Mouse (Mus musculus) liver, adult 2 months (tissue): ENCODE results near the gene Babam2. TPM values are rescaled to one million over a fixed set of nuclear protein-coding genes. Genes with fewer than 3 reads are reported as not detected.

ENCODE experiments used
- DNase-seq: peaks from one replicate; pipeline ENCODE4 v3.0.0-alpha.2; 2011; ENCODE audit warnings: low read depth, low spot score; ENCODE audit errors: extremely low read depth
- H3K27ac ChIP-seq: fragments of 200-500 bp; replicated peaks from 2 replicates; pipeline ENCODE4 v1.5.1; 2012; ENCODE audit warnings: low read depth, mild to moderate bottlenecking, control low read depth, inconsistent platforms, low read length; ENCODE audit not compliant: insufficient read depth
- H3K27me3 ChIP-seq: fragments of 200-500 bp; 2 replicates; pipeline ENCODE4 v1.6.1; 2012; ENCODE audit warnings: mild to moderate bottlenecking, moderate library complexity, low read length, inconsistent platforms; ENCODE audit not compliant: control insufficient read depth, insufficient read depth
- H3K36me3 ChIP-seq: fragments of 200-500 bp; 2 replicates; pipeline ENCODE4 v1.6.1; 2012; ENCODE audit warnings: low read length, inconsistent platforms; ENCODE audit not compliant: control insufficient read depth, insufficient read depth
- H3K4me1 ChIP-seq: fragments of 200-500 bp; 2 replicates; pipeline ENCODE4 v1.6.1; 2011; ENCODE audit warnings: low read length; ENCODE audit not compliant: control insufficient read depth, insufficient read depth
- H3K4me3 ChIP-seq: fragments of 200-500 bp; 2 replicates; pipeline ENCODE4 v1.5.1; 2011; ENCODE audit warnings: low read depth, mild to moderate bottlenecking, control low read depth, low read length, moderate library complexity; ENCODE audit not compliant: insufficient read depth
- H3K79me2 ChIP-seq: fragments of 200-500 bp; 2 replicates; pipeline ENCODE4 v1.6.1; 2012; ENCODE audit warnings: inconsistent platforms, mild to moderate bottlenecking, low read length, moderate library complexity; ENCODE audit not compliant: control insufficient read depth, insufficient read depth
- H3K9ac ChIP-seq: fragments of 200-500 bp; 2 replicates; pipeline ENCODE4 v1.6.1; 2012; ENCODE audit warnings: low read depth, mild to moderate bottlenecking, control low read depth, inconsistent platforms, low read length
- CTCF ChIP-seq: fragments of 200-500 bp; IDR thresholded peaks from 2 replicates; pipeline ENCODE4 v1.5.1; 2011; ENCODE audit warnings: low read depth, low read length, control low read depth
- POLR2A ChIP-seq: fragments of 200-500 bp; IDR thresholded peaks from 2 replicates; pipeline ENCODE4 v1.6.1; 2011; ENCODE audit warnings: low read length, control low read depth; ENCODE audit not compliant: insufficient read depth; ENCODE audit errors: extremely low read depth
- WGBS: fragments of 180-500 bp; shearing (Covaris S2); methylation state at CpG from one replicate; pipeline ENCODE4 v1.1.7; 2018; 5-methylcytosine and 5-hydroxymethylcytosine counted together
- polyA plus RNA-seq: library from polyadenylated mRNA; depleted of rRNA; stranded (reverse); fragments of >200 nt; gene quantifications from 2 replicates; pipeline ENCODE4 v1.2.3, GENCODE M21; 2012
- total RNA-seq: library from RNA; depleted of rRNA; stranded (reverse); fragments of >200 nt; gene quantifications from 2 replicates; pipeline ENCODE4 v1.2.3, GENCODE M21; 2014

The Babam2 gene
- total and polyA plus RNA-seq, 2 experiments: 18.9 to 20.1 TPM

DNA sequence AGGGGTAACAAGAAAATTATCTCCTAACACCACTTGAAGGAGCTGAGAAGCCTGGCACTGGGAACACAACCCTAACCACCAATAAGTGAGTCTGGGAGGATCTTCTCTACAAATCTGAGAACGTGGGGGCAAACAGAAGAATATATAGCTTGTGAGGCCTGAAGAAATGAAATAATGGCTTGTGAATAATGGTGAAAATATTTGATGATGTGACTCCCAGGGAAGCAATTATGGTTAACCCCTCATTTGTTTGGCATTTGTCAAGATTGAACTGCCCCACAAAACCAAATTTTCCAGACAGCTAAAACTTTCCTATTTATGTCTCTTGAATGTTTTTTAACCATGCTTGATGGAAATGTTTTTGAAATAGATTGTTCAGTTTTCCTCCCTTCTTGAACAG, 354.4 kb downstream of the Babam2 start:
- 92% methylated on average over 1 of the region's 1 CpGs for WGBS
- no peak for TF ChIP-seq CTCF
- TF ChIP-seq POLR2A: no peak
- no peak overlapping the region for H3K4me3 ChIP-seq
- H3K27ac ChIP-seq: no peak overlapping the region
- no peaks in the 10 kb centered on the region for H3K36me3 ChIP-seq
- H3K79me2 ChIP-seq: no peaks in the 10 kb centered on the region
- H3K9ac ChIP-seq: no peak overlapping the region
- peaks cover 10% of the 10 kb centered on the region for H3K4me1 ChIP-seq
- no peaks in the 10 kb centered on the region for H3K27me3 ChIP-seq
- DNase-seq: no peak

DNA sequence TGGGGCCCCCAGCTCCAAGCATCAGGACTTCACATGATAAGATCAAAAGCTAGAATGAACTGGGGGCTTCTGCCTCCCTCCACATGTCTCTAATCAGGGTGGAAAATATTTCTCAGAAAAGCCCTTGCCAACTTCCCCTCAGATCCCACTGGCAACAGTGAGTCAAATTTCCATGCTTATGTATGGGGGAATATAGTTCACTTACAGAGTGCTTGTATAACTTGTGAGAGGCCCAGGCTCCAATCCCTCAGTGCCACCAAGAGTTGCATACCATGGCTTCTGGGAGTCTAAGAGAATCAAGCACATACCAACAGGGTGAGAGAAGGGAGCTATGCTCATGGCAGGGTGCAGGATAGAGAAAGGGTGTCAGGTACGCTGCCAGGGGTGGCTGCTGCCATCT, 355.0 kb downstream of the Babam2 start:
- WGBS: 100% methylated on average over 1 of the region's 1 CpGs
- no peak overlapping the region for H3K4me3 ChIP-seq
- no peaks in the 10 kb centered on the region for H3K36me3 ChIP-seq
- no peak for TF ChIP-seq CTCF
- no peak for TF ChIP-seq POLR2A
- H3K79me2 ChIP-seq: no peaks in the 10 kb centered on the region
- H3K4me1 ChIP-seq: peaks cover 10% of the 10 kb centered on the region
- DNase-seq: no peak
- H3K9ac ChIP-seq: no peak overlapping the region
- H3K27me3 ChIP-seq: no peaks in the 10 kb centered on the region
- no peak overlapping the region for H3K27ac ChIP-seq

DNA sequence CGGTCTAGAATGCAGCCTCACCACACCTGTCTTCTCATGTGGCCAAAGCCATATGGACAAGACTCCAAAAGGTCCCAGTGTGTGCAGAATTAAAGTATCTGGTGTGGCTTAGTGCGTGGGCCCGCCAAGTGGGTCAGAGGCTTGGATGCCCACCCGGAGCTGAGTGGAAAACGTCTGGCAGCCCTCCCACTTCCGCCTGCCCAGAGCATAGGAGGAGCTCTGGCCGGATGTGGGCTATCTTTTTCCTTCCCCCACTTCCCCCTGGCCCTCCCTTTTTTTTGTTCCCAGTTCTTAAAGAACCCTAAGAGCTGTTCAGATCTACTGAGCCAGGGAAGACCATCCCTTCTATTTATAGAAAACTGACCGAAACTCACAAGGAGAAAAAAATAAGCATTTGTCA, 356.0 kb downstream of the Babam2 start:
- Histone ChIP-seq H3K79me2 (no peaks in the 10 kb centered on the region), H3K4me3 (no peak overlapping the region), H3K27me3 (no peaks in the 10 kb centered on the region), H3K4me1 (peaks cover 10% of the 10 kb centered on the region), H3K9ac (no peak overlapping the region), H3K27ac (no peak overlapping the region), H3K36me3 (peaks cover 2% of the 10 kb centered on the region; the same call in 1 of the 2 replicates)
- no peak for TF ChIP-seq CTCF
- no peak for TF ChIP-seq POLR2A
- 77% methylated on average over 8 of the region's 8 CpGs for WGBS
- DNase-seq: no peak

DNA sequence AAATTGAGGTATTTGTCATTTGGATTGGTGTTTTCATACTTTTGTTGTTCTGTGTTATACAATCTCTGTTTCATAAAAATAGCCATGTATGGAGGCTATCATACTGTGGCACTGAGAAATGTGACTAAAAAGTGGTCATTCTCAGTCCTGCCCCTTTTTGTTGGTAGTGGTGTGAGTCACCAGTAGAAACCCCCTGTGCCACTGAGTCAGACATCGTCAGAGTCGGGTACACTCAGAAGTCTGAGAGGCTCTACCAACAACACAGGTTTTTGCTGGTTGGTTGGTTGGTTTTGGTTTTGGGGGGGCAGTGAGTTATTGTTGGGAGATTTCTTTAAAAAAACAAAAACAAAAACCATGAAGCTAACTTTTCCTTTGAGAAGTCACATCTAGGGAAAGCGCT, 358.2 kb downstream of the Babam2 start:
- H3K27me3 ChIP-seq: no peaks in the 10 kb centered on the region
- no peak for DNase-seq
- WGBS: 93% methylated on average over 3 of the region's 3 CpGs

DNA sequence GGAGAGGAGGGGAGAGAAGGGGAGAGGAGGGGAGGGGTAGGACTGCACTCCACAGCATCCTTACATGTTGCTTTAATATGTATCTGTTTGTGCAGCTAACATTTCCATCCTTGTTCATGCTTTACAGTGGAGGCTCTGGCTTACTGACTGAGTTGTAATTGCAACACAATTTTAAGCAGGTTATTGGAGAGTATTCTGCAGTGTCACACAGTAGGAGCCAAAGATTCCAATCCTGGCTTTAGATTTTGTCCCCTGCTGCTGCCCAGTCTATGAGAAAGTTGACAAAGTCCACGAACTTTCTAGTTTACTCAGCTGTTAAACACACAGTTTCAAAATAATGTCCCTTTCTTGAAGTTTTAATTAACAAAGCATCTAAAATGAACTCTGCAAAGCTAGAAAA, 358.6 kb downstream of the Babam2 start:
- H3K36me3 ChIP-seq: peaks cover 2% of the 10 kb centered on the region; the same call in 1 of the 2 replicates
- DNase-seq: peak; percentile 98
- no peak overlapping the region for H3K27ac ChIP-seq
- 24% methylated on average over 1 of the region's 1 CpGs for WGBS
- no peak overlapping the region for H3K9ac ChIP-seq
- H3K27me3 ChIP-seq: no peaks in the 10 kb centered on the region
- H3K4me1 ChIP-seq: peaks cover 10% of the 10 kb centered on the region
- TF ChIP-seq CTCF (no peak), POLR2A (no peak)
- no peak overlapping the region for H3K4me3 ChIP-seq
- no peaks in the 10 kb centered on the region for H3K79me2 ChIP-seq

More for the DNA sequence above, 358.2 kb downstream of the Babam2 start:
- no peak for TF ChIP-seq CTCF
- no peak for TF ChIP-seq POLR2A
- H3K9ac ChIP-seq: no peak overlapping the region
- no peaks in the 10 kb centered on the region for H3K79me2 ChIP-seq
- no peak overlapping the region for H3K27ac ChIP-seq
- H3K4me3 ChIP-seq: no peak overlapping the region
- peaks cover 10% of the 10 kb centered on the region for H3K4me1 ChIP-seq
- H3K36me3 ChIP-seq: peaks cover 2% of the 10 kb centered on the region; the same call in 1 of the 2 replicates

DNA sequence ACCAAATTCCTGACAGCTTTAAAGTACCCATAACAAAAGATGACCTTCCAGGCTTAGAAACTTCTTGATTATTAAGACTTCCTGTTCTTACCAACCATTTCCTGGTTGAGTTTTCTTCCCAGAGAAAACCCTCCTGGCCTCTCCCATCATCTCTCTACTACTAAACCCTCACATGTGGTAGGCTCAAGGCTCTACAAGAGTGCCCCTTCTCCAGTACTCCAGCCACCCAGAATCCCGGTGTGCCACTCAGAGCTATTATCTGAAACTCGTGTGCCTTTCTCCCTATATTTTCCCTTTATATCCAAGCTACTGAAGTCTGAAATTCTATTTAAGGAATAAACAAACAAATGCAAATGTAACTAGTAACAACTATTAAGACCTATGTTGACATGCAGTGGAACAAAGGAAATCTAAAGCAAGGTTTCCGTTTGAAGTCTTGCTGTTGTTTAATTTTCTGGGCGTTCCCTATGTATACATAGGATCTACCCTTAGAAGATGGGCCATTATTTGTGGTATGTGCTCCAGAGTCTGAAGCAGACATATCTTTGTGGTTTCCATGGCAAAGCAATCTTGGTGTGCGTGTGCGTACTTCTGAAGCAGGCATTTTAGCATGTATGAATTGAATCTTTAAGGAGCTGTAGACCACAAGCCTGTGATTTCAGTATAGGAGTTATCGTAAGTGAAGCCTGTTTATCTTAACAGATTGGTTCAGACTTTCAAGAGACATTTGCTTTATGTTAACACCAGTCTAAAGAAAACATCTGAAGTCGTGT, 361.2 kb downstream of the Babam2 start:
- H3K4me1 ChIP-seq: peaks cover 10% of the 10 kb centered on the region
- no peak overlapping the region for H3K4me3 ChIP-seq
- no peak overlapping the region for H3K27ac ChIP-seq
- no peak for DNase-seq
- peaks cover 2% of the 10 kb centered on the region; the same call in 1 of the 2 replicates for H3K36me3 ChIP-seq
- TF ChIP-seq POLR2A (no peak), CTCF (no peak)
- H3K79me2 ChIP-seq: no peaks in the 10 kb centered on the region
- 90% methylated on average over 8 of the region's 8 CpGs for WGBS
- no peaks in the 10 kb centered on the region for H3K27me3 ChIP-seq
- no peak overlapping the region for H3K9ac ChIP-seq
